Mouse (Mus musculus): ENCODE results near the gene Tyw5.
A peak's percentile ranks its signal among the peaks of the same experiment; 100 is the strongest.

Tyw5 gene

DNA sequence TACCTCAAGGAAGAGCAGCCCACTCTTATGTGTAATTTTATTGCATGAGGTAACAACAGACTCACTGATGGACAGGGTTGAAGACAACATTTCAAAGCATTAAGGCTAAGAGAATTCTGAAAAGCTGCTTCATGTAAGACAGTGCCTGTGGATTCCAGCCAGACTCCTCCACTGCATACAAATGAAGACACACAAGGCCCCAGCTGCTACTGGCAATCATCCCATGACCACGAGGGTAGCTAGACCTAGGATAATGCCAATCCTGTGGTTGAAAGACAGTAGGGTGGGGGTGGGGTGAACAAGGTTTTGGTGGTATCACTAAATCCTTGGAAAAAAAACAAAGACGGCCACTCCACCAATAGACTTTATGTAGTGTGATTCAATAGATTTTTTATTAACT is 19.0 kb downstream of the Tyw5 start:
- DNase-seq (ENCODE audit: inconsistent ontology term), result peak; percentile 85

DNA sequence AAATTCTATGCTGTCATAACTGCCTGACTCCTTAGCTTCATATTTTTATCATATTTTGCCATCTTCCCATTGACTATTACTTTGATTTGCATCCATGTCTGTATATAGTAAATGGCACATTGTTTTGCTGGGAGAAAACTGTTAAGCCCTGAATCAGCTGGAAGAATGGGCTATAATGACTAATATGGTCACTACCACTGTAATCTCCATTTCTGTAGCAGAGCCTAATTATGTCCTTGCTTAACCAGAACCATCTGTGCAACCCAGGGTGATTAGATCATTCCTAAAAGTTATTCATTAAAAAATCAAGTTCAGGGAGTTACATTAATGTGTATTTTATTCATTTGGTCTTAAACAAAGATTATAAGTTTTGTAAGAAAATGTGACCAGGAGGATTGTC is 20.4 kb downstream of the Tyw5 start:
- DNase-seq (ENCODE audit: inconsistent ontology term), result peak; percentile 67

DNA sequence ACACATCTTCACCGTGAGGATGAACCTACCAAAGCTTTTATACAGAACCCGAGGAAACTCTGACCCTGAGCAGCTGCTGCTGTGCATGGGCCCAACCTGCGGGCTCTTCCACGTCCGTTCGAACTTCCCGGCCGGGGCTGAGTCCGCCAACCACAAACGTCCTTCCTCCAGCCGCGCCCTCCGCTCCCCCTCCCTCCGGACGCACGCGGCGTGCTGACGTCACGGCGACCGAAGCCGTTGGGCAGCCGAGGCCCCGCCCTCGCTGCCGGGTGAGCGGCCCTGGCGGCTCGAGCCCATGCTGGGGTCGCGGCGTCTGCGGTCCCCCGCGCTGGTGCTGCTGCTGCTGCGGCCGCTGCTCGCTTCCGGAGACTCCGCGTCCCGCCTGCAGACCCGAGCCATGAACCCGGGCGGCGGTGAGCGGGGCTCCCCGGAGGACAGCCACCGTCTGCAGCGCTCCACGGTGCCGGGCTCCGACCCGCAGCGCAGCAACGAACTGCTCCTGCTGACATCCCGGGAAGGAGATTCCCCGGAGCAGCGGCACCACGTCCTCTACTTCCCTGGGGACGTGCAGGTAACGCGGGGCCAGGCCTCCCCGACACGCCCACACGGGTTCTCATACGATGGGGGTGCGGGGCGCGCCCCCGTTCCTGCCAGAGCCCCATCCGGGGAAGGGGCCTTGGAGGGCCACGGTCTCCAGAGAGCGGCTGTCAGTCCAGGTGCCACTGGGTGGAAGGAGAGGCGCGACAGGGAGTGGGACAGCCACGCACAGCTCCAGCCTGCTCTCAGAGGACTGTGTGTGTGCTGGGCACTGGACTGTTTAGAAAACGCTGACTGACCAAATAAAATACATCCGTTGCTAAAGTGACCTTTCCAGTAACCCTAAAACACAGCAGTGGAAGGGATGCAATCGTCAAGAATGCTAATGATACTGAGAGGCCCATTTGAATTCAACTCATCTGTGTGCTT is 29.2 kb downstream of the Tyw5 start, which contains the start of gene 1700066M21Rik:
TSS of gene 1700066M21Rik (plus strand) at position 245 of the 966 bp plus-strand sequence.
- peak; percentile 94 for DNase-seq (ENCODE audit: inconsistent ontology term)

DNA sequence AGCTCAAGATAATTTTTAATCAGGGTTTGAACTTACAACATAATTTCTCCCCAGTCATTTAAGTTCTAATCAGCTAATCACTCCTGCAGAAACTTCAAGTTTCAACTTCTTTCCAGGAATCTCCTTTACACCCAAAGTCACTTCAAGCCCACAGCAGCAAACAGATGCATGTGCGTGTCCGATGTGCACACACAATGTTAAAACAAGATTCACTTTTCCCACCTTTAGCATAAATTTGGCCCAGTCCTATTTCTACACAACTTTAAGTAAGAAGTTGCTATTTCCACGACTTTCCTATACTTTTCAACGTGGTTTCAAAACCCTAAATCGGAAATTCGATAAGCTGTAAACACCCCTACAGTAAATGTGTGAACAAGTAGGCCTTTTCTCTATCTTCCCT is 30.1 kb downstream of the Tyw5 start:
- DNase-seq (ENCODE audit: inconsistent ontology term), result no peak

DNA sequence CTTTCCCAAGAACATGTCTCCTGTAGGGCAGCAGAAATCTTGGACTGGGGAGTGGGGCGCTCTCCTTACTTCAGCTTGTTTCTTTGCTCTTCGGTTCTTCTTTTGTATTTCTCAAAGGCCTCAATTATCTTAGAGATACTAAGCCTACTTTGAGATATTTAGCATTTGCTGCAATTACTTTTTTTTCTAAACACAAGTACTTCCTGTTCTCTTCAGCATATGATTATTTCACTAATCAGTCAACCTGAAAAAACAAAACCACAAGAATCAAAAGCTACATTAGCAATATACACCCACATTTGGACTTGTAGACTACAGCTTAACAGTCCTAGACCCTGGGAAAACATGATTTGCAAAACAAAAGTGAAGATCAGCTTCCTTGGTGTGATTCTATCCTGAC is 31.6 kb downstream of the Tyw5 start:
- DNase-seq (ENCODE audit: inconsistent ontology term), result no peak

DNA sequence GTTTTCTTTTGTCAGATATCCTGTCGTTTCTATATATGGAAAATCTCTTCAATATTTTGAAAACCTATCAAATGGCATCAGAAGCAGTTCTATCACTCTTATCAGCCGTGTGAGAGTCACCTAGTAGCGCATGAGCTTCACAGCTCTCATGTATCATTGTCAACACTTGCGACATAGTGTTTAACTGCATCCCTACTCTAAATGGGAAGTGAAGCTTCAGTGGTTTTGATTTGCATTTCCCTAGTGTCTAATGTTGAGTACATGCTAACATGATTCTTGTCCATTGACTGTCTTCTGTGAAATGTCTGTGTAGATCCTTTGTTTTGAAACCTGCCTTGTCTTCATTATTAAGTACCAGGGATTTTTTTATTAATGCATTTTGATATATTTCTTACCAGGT is 36.5 kb downstream of the Tyw5 start:
- no peak for DNase-seq (ENCODE audit: inconsistent ontology term)

DNA sequence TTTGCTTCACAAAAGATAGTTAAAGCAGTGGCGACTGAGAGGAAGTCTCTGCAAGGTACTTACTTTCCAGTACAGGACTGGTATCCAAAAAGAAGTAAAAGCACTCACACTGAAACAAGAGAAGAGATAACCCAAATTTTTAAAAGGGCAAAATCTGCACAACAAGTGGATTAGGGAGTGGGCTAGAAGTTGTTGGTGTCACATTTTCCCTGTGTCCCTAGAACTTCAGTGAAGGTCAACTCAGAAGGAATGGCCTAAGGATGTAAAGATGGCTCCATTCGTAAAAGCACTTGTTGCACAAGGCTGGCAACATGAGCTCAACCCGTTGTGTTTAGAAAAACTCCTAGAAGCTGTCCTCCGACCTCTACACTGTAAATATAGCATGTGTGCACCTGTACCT is 37.8 kb downstream of the Tyw5 start:
- no peak for DNase-seq (ENCODE audit: inconsistent ontology term)

DNA sequence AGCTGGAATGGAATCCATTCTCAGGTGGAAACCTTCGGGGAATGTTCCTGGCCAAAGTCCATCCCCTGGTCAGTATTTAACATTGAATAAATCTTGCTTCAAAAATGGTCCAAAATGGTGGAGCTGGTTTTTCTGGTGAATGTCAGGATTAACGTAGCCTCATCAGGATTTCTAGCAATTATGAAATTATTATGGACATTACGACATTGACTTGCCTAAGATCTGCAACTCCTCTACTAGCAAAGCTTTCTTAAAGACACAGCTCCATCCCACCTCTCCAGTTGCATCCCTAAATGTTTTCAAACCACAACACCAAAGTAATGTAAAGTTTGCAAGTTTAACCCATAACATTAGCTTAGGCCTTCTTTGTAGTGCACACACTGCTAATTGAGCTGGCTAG is 39.5 kb downstream of the Tyw5 start:
- no peak for DNase-seq (ENCODE audit: inconsistent ontology term)

DNA sequence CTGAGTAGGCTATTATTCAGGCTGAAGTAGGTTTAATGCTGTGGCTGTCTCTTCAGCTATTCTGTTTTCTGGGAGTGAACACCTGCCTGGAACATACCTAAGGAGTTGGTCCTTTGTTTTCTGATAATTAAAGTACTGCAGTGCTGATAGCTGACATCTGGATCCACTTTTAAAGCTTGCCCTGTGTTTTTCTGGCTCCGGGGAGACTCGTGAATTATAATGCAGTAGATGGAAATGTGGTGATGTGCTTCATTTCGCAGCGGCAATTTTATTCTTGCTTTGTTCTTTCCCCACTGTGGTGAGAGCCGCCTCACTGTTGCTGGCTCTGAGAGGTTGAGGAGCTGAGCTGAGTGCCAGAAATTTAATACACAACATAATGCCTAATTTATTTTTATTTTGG is 48.4 kb downstream of the Tyw5 start:
- no peak for DNase-seq (ENCODE audit: inconsistent ontology term)

DNA sequence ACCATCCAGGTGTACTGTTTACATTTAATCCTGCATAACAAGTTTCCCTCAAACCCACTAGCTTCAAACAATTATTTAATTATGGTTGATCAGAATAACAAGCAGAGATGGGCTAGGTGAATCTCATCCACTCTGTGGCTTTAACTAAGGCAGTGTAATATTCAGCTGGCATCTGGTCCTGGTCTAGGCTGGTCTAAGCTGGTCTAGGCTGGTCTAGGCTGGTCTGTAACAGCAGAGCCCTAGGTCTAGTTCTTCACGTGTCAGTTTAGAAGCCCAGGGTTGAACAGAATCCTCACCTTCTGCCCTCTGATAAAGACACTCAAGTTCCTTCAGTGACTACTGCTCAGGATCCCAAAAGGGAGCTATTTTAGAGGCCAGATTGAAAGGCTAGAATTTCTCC is 55.0 kb downstream of the Tyw5 start:
- no peak for DNase-seq (ENCODE audit: inconsistent ontology term)

DNA sequence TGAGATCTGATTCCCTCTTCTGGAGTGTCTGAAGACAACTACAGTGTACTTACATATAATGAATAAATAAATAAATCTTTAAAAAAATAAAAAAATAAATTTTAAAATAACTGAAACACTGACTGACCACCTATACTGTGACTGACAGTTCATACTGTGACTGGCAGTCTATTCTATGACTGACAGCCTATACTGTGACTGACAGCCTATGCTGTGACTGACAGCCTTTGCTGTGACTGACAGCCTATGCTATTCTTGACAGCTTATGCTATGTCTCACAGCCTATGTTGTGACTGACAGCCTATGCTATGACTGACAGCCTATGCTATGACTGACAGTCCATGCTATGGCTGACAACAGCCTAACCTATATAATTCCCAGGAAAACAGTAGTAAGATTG is 59.4 kb downstream of the Tyw5 start:
- DNase-seq (ENCODE audit: inconsistent ontology term), result no peak

DNA sequence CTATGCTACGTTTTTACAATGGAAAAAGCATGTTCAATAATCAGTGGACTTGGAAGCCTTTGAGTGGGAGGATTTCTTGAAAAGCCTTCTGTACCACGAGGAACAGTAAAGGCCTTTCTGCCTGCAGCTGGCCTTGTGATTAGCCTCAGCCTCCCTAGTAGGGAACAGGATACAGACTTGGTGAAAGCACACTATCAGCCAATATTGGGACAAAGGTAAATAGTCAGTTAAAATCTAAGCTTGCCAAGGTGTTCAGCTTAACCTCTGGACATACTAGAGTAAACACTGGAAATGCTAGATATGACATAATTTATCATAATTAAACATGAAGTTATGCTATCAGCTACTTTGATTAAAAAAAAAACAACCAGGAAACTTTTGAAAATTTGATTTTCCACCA is 65.7 kb downstream of the Tyw5 start:
- no peak for DNase-seq (ENCODE audit: inconsistent ontology term)

DNA sequence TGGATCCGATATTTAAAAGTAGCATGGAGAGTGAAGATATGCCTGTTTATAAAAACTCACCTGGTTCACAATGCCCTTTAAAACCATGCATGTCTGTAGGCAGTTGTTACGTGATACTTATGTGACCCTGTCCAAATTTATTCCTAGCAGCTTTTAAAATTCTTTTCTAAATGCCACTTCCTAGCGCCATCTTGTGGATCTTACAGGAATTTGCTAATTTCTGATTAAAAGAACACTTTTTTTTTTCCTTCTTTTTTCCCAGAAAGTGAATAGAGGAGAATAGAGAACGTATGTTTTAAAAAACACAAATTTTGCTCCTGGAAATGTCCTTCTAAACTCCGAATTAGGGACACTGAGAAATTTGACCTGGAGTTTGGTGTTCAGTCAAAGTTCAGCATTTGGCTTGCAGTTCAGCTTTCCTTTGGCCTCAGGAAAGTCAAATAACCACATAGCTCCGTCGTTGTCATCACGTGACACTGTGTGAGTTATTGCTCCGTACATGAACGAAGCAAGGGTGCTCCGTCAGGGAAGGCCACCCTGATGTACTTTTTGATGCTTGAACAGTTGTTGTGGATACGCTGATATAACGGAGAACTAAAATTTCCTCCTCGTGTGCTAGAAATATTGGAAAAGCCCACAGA is 67.6 kb downstream of the Tyw5 start:
- DNase-seq (ENCODE audit: inconsistent ontology term), result peak; percentile 21

Data from Muller cell, postnatal 12 days (primary cell).